Mouse (Mus musculus): ENCODE measurements around the gene Olfr1020.

The Olfr1020 gene

DNA sequence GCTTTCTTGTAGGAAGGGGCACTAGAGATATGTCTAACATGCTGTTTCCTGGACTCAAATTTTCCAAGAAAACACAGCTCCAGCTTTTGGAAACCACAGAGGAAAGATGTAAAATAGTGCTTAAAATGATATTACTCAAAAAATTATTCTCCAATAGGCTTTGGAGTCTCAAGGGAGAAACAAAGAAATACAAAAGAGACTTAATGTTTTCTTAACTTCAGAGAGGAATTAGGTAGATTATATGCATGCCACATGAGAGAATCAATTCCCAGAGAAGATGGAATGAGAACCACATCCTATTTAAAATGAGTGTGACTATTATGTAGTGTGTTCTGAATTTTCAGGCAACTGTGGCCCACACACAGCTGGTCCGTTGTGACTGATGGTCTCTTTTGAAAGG is at the start of gene Olfr1020:
Gene Olfr1020 (plus strand): TSS at position 301 of the 400 bp plus-strand sequence.
- DNase-seq (ENCODE audit: low read depth), result no peak

DNA sequence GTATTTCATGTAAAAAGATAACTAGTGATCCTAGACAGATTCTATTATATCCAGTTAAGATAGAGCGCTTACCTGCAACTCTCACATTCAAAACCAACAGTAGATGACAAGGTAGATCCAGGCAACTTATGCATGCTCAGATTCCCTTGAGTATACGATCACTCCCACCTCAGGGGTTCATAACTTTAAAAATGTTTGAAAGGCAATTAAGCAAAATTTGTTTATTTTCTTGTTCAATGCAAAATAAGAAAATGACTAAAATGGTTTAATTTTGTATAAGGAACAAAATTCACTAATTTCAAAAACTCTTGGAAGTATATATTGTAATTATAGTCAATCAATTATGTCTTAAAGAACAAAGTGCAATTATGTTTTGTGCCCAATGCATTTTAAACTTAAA is 44.4 kb upstream of the Olfr1020 start, which contains the start of gene Olfr1016:
Gene Olfr1016 (minus strand): TSS at position 101 of the 400 bp plus-strand sequence.
- no peak for DNase-seq (ENCODE audit: low read depth)

DNA sequence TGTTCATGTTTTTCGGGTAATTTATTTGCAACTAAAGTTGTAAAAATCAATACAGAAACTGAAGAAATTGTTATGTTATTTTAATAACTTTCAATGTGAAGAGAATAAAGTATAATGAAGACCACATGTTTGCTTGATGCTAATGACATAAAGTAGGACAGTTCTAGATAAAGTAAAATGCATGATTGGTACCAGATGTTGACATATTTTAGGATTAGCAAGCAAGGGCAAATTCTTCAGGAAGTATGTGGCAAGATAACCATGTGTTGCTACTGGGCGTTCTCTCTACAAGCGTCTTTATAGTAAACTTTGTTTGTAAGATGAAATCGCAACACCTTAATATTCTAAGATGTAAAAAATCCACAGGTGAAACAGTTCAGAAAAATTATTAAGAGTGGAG is 42.3 kb upstream of the Olfr1020 start:
- DNase-seq (ENCODE audit: low read depth), result no peak

DNA sequence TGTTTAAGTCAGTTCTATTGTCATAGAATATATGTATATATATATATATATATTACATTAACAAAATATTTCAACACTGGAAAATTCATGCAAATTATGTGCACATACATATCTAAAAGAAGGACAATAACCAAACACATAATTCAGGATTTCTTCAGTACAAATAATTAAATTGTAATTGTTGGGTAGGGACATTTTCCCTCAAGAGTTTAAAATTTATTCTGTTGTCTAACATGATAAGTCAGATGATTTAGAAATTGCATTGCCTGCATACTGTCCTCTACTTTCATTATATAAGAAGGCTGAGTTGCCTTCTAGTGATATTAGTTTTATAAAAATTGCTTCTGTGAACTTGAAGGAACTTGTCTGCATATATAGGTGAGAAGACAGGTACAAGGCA is 28.7 kb upstream of the Olfr1020 start, which contains the start of gene Olfr1018:
Gene Olfr1018 (plus strand): TSS at position 301 of the 400 bp plus-strand sequence.
- no peak for DNase-seq (ENCODE audit: low read depth)

DNA sequence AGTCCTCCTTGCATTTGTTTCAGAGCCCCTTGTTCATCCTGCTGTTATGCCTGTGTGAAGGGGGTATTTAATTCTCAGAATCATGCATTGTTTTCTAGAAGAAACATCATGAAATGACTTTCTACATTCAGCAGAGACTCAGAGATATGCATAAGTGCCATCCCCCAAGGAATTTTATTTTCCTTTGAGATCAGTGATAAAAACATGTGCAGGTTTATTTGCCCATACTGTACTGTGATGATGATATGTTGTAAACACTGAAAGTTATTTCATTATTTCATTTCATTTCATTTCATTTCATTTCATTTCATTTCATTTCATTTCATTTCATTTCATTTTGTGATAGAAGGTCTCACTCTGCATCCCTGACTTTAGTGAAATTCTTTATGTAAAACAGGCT is 1.4 kb upstream of the Olfr1020 start, which contains the start of gene Olfr1019:
Gene Olfr1019 (minus strand): TSS at position 101 of the 400 bp plus-strand sequence.
- no peak for DNase-seq (ENCODE audit: low read depth)

DNA sequence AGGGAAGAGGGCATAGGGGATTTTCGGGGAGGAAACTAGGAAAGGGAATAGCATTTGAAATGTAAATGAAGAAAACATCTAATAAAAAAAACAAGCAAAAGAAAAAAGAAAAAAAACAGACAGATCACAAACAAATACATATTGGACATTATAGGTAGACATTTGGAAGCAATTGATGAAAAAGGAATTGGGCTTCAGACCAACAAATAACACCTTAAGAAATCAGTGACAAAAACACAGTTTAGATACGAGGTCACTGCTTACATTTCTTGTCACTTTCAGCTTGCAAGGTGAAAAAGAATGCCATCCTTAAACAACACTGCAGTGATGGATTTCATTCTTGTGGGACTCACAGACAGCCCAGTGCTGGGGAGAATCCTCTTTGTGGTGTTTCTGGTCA is 21.5 kb downstream of the Olfr1020 start, which contains the start of gene Olfr1022:
Gene Olfr1022 (plus strand): TSS at position 301 of the 400 bp plus-strand sequence.
- no peak for DNase-seq (ENCODE audit: low read depth)

DNA sequence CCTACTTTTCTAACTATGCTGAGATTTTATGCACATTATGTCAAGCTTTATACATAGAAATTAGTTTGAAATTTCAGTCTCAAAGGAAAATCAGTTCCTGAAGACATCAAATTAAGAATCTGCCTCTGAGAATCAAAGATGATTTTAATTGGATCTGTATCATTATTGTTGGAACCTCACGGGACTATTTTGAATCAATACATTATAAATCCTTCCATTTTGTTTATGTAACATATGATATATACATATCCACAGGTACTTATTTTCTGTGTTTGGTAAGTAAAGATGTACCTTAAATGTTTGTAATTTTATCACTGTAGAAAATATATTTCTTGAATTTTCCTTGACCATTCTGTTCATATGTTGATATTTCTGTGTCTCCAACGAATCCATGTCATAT is 38.5 kb downstream of the Olfr1020 start, which contains the start of gene Olfr1023:
Gene Olfr1023 (plus strand): TSS at position 301 of the 400 bp plus-strand sequence.
- DNase-seq (ENCODE audit: low read depth), result no peak

All from c-Kit-positive CD71-positive TER-119-negative erythroid progenitor cells, embryonic 14.5 days (primary cell).